Mouse (Mus musculus) bone marrow macrophage, adult 2 months (primary cell): ENCODE results near the gene Gtf2a1l.

Experiments used
- CTCF ChIP-seq: IDR thresholded peaks from 2 replicates; pipeline ENCODE4 v1.5.1; 2012; ENCODE audit warnings: low read depth, mild to moderate bottlenecking, low read length, moderate library complexity
- POLR2A ChIP-seq: IDR thresholded peaks from 2 replicates; pipeline ENCODE4 v1.6.1; 2012; ENCODE audit warnings: mild to moderate bottlenecking, low read depth, low read length, borderline replicate concordance

DNA sequence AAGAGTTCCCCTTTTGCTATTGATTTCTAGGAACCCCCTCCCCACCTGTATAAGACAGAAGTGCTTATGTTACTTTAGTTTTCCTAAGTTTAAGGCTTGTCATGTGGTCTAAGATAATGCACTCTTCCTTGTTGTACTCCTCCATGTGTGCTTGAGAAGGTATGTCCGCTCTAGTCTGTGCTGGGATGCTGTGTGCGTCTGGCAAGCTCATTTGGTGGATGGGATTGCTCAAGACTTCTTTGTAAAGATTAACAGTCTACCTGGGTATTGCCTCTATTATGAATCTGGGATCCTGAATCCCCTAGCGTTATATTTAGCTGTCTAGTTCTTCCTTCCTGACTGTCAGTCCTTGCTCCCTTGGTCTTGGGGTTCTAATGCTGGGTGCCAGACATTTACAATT is 35.8 kb upstream of the Gtf2a1l start:
- no peak for TF ChIP-seq CTCF
- TF ChIP-seq POLR2A: no peak
